Mouse (Mus musculus) myocyte (in vitro differentiated cells): ENCODE data around the gene Gdf15. TPM values are rescaled to one million over a fixed set of nuclear protein-coding genes. Genes with fewer than 3 reads are reported as not detected.

Experiments used
- H3K27me3 ChIP-seq: one replicate; pipeline ENCODE4 v1.6.1; 2011; ENCODE audit not compliant: control insufficient read depth, insufficient read depth, insufficient read length
- H3K36me3 ChIP-seq: one replicate; pipeline ENCODE4 v1.6.1; 2011; ENCODE audit not compliant: control insufficient read depth, insufficient read depth
- H3K4me2 ChIP-seq: one replicate; pipeline ENCODE4 v1.6.1; 2011; ENCODE audit warnings: low read depth, control low read depth
- H3K4me3 ChIP-seq: one replicate; pipeline ENCODE4 v1.5.1; 2011; ENCODE audit warnings: mild to moderate bottlenecking, control low read depth, moderate library complexity
- H3K79me2 ChIP-seq: one replicate; pipeline ENCODE4 v1.6.1; 2011; ENCODE audit not compliant: control insufficient read depth, insufficient read depth
- H3ac ChIP-seq: one replicate; pipeline ENCODE4 v1.6.1; 2011; ENCODE audit not compliant: control insufficient read depth, insufficient read length
- CEBPB ChIP-seq: IDR thresholded peaks from 2 replicates; pipeline ENCODE4 v1.6.1; 2011; ENCODE audit warnings: mild to moderate bottlenecking, moderate library complexity; ENCODE audit not compliant: poor library complexity, insufficient read depth, severe bottlenecking
- E2F4 ChIP-seq: IDR thresholded peaks from one replicate; pipeline ENCODE4 v1.6.1; 2011; ENCODE audit warnings: mild to moderate bottlenecking, control low read depth, moderate library complexity; ENCODE audit not compliant: insufficient read depth
- MAX ChIP-seq: IDR thresholded peaks from one replicate; pipeline ENCODE4 v1.6.1; 2011; ENCODE audit warnings: low read depth, mild to moderate bottlenecking, control low read depth
- MYOD1 ChIP-seq, 3 experiments: IDR thresholded peaks; one replicate each; pipeline ENCODE4 v1.6.1; 2011; ENCODE audit warnings: control low read depth in 2 of 3, low read depth in 2 of 3, mild to moderate bottlenecking in 2 of 3, moderate library complexity in 1 of 3; ENCODE audit not compliant: insufficient read length in 2 of 3, control insufficient read depth in 1 of 3
- MYOG ChIP-seq, 3 experiments: IDR thresholded peaks; one replicate each; pipeline ENCODE4 v1.6.1; 2011; ENCODE audit warnings: control low read depth in 2 of 3, low read depth in 2 of 3, mild to moderate bottlenecking in 2 of 3; ENCODE audit not compliant: insufficient read length in 2 of 3, control insufficient read depth in 1 of 3, insufficient read depth in 1 of 3
- POLR2A ChIP-seq: IDR thresholded peaks from one replicate; pipeline ENCODE4 v1.6.1; 2011; ENCODE audit warnings: low read depth, mild to moderate bottlenecking, control low read depth, moderate library complexity; ENCODE audit not compliant: insufficient read length
- POLR2AphosphoS2 ChIP-seq: IDR thresholded peaks from one replicate; pipeline ENCODE4 v1.6.1; 2011; ENCODE audit warnings: low read depth, control low read depth; ENCODE audit not compliant: insufficient read length
- REST ChIP-seq: IDR thresholded peaks from one replicate; pipeline ENCODE4 v1.6.1; 2011; ENCODE audit warnings: mild to moderate bottlenecking, control low read depth, moderate library complexity; ENCODE audit not compliant: insufficient read depth, insufficient read length
- SRF ChIP-seq: IDR thresholded peaks from one replicate; pipeline ENCODE4 v1.6.1; 2011; ENCODE audit warnings: low read depth; ENCODE audit not compliant: control insufficient read depth, insufficient read length
- TCF12 ChIP-seq: IDR thresholded peaks from one replicate; pipeline ENCODE4 v1.6.1; 2011; ENCODE audit warnings: mild to moderate bottlenecking, control low read depth; ENCODE audit not compliant: poor library complexity, insufficient read depth, severe bottlenecking
- TCF3 ChIP-seq: IDR thresholded peaks from one replicate; pipeline ENCODE4 v1.6.1; 2011; ENCODE audit warnings: low read depth, control low read depth; ENCODE audit not compliant: insufficient read length
- USF1 ChIP-seq: IDR thresholded peaks from one replicate; pipeline ENCODE4 v1.6.1; 2011; ENCODE audit warnings: low read depth, mild to moderate bottlenecking, control low read depth, moderate library complexity
- polyA plus RNA-seq: library from polyadenylated mRNA; unstranded; fragments of >200 nt; fragmentation: generic; extraction: Trizol; gene quantifications from one replicate; pipeline ENCODE4 v1.2.1, GENCODE M21; 2012; ENCODE audit warnings: missing spikeins

Gdf15 gene
- polyA plus RNA-seq, 1 experiment = 54.1 TPM

- H3K4me2 ChIP-seq = peak overlapping the region; percentile 69
- peak overlapping the region; percentile 84 for H3K4me3 ChIP-seq
- TF ChIP-seq CEBPB = no peak
- TF ChIP-seq TCF12 = no peak
- TF ChIP-seq MYOD1 (IDR thresholded peaks at IDR 0.05; ENCODE audit: control insufficient read depth in 1 of 3, insufficient read length in 2 of 3, low read depth in 2 of 3) = no peak
- no peak for TF ChIP-seq TCF3
- TF ChIP-seq SRF = no peak
- no peak for TF ChIP-seq USF1
- no peak for TF ChIP-seq REST
These were observed 25.5 kb upstream of the Gdf15 start for GRCm38 (mm10) chr8:70657739-70658138.

GRCm38 (mm10) chr8:70657214-70657613 is 25.0 kb upstream of the Gdf15 start:
- TF ChIP-seq TCF3 (no peak), MYOG (IDR thresholded peaks at IDR 0.05; ENCODE audit: control insufficient read depth in 1 of 3, insufficient read depth in 1 of 3, insufficient read length in 2 of 3, low read depth in 2 of 3) (no peak)
- Histone ChIP-seq H3K79me2 (peaks cover 10% of the 10 kb centered on the region), H3ac (no peak overlapping the region), H3K36me3 (peaks cover 4% of the 10 kb centered on the region), H3K4me2 (peak overlapping the region; percentile 69), H3K27me3 (no peaks in the 10 kb centered on the region), H3K4me3 (no peak overlapping the region)

More at GRCm38 (mm10) chr8:70657739-70658138, 25.5 kb upstream of the Gdf15 start:
- Histone ChIP-seq H3K27me3 (no peaks in the 10 kb centered on the region), H3K36me3 (peaks cover 4% of the 10 kb centered on the region), H3ac (no peak overlapping the region), H3K79me2 (peaks cover 10% of the 10 kb centered on the region)

DNA sequence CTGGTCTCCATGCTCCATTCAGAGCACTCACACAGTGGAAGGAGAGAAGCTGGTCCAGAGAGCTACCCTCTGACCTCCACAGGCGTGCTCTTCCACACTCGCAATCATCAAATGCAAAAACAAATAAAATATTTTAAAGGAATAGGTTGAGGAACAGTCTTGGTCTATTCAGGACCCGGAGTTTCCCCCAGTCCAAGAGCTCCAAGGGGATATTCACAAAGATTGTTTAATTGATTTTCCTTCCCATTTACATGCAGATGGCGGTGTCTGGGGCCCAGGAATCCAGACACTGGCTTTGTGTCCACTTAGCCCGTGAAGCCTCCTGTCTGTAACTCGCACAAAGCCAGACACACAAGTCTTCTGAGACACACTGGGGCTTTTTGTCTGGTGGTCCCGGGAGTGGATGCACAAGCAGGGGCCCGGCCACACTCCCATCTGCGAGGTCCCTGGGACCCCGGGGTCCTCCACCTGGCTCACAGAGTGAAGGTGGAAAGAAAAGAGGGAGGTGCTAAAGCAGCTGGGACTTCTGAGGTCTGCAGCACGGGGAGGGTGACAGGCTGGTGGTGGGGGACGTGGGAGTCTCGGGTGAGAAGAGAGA is 24.0 kb upstream of the Gdf15 start:
- Histone ChIP-seq H3K36me3 (peaks cover 4% of the 10 kb centered on the region), H3K4me3 (no peak overlapping the region), H3ac (no peak overlapping the region), H3K27me3 (no peaks in the 10 kb centered on the region), H3K79me2 (peaks cover 10% of the 10 kb centered on the region), H3K4me2 (no peak overlapping the region)
- TF ChIP-seq POLR2A = no peak
- no peak for TF ChIP-seq TCF3
- TF ChIP-seq SRF = no peak
- TF ChIP-seq CEBPB = no peak
- TF ChIP-seq TCF12 = no peak
- TF ChIP-seq REST = no peak
- TF ChIP-seq E2F4 = no peak
- no peak for TF ChIP-seq MYOG (IDR thresholded peaks at IDR 0.05; ENCODE audit: control insufficient read depth in 1 of 3, insufficient read depth in 1 of 3, insufficient read length in 2 of 3, low read depth in 2 of 3)
- no peak for TF ChIP-seq MAX
- no peak for TF ChIP-seq MYOD1 (IDR thresholded peaks at IDR 0.05; ENCODE audit: control insufficient read depth in 1 of 3, insufficient read length in 2 of 3, low read depth in 2 of 3)
- no peak for TF ChIP-seq USF1
- TF ChIP-seq POLR2AphosphoS2 = no peak

DNA sequence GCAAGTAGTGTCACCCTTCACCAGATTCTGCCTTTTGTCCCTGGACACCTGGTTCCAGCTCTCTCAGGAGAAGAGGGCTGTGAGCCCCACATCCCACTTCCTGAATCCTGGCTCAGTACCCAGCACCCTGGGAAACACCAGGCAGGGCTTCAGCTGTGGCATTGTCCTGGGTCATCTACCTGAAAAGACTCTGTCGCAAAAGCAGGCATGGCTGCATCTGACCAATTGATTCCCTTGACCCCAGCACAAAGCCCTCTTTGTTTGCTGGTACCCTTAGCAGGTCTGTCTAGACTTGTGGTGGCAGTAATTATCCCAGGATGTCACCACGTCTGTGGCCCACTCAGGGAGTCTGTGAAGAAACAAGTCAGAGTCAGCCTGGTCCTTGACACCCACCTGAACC is 23.2 kb upstream of the Gdf15 start:
- TF ChIP-seq MAX (no peak), TCF12 (no peak), SRF (no peak), POLR2AphosphoS2 (no peak), POLR2A (no peak), MYOG (IDR thresholded peaks at IDR 0.05; ENCODE audit: control insufficient read depth in 1 of 3, insufficient read depth in 1 of 3, insufficient read length in 2 of 3, low read depth in 2 of 3) (no peak), E2F4 (no peak), CEBPB (no peak), TCF3 (no peak), MYOD1 (IDR thresholded peaks at IDR 0.05; ENCODE audit: control insufficient read depth in 1 of 3, insufficient read length in 2 of 3, low read depth in 2 of 3) (no peak), REST (no peak), USF1 (no peak)
- Histone ChIP-seq H3K36me3 (peaks cover 9% of the 10 kb centered on the region), H3ac (no peak overlapping the region), H3K27me3 (no peaks in the 10 kb centered on the region), H3K4me2 (no peak overlapping the region), H3K79me2 (peaks cover 10% of the 10 kb centered on the region), H3K4me3 (no peak overlapping the region)

DNA sequence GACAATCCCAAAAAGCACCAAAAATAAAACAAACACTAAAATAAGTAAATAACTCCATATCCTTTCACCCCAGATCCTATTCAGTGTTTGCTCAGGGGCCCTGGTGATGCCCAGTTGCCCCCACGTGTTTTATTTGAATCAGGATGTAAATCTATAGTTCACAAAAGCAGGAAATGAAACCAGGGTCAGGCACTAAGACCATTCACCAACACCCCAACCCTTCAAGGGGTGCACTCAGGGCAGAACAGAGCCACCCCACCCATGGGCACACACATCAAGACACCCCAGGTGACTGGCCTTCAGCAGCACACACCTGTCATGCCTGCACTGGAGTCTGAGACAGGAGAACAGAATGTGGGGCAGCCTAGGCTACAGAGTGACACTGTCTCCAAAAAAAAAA is 21.9 kb upstream of the Gdf15 start:
- Histone ChIP-seq H3K4me3 (no peak overlapping the region), H3K79me2 (peaks cover 9% of the 10 kb centered on the region), H3K4me2 (no peak overlapping the region), H3K36me3 (peaks cover 9% of the 10 kb centered on the region), H3ac (no peak overlapping the region), H3K27me3 (no peaks in the 10 kb centered on the region)
- TF ChIP-seq POLR2A = no peak
- TF ChIP-seq SRF = no peak
- no peak for TF ChIP-seq REST
- no peak for TF ChIP-seq CEBPB
- no peak for TF ChIP-seq POLR2AphosphoS2
- TF ChIP-seq TCF12 = no peak
- no peak for TF ChIP-seq MYOG (IDR thresholded peaks at IDR 0.05; ENCODE audit: control insufficient read depth in 1 of 3, insufficient read depth in 1 of 3, insufficient read length in 2 of 3, low read depth in 2 of 3)
- no peak for TF ChIP-seq E2F4
